Mouse (Mus musculus): ENCODE results near the gene Pak1.

DNA sequence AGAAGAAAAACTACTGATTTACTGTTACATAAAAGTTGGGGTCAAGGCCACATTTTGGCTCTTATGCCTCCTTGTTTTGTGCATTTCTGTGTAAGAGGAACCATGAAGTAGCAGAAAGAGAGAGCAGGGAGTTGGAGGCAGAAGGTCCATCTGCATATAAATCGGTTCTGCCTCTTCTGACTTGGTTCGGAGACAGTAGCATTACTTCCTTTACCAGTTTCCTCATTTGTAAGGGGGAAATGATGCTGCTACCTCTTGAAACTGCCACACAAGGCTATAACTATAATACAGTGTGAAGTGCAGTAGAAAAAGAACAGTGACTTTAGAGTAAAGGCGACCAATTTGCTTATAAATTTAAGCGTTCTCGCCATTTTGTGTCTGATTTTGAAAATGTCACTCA, 21.0 kb downstream of the Pak1 start:
- TF ChIP-seq EP300 (IDR thresholded peaks at IDR 0.05; ENCODE audit: low read depth) (no peak), CTCF (IDR thresholded peaks at IDR 0.05; ENCODE audit: low read depth) (no peak)

All from liver, embryonic 14.5 days (tissue).